Mouse (Mus musculus) CH12.LX (cell line): ENCODE measurements around the gene Gtpbp2. TPM values are rescaled to one million over a fixed set of nuclear protein-coding genes. Genes with fewer than 3 reads are reported as not detected.

Experiments
- DNase-seq: peaks from one replicate; pipeline ENCODE4 v3.0.0-alpha.2; 2013; ENCODE audit errors: extremely low read depth
- H3K27ac ChIP-seq: 2 replicates; pipeline ENCODE4 v1.5.1; 2012; ENCODE audit warnings: low read depth, mild to moderate bottlenecking, control low read depth, moderate library complexity; ENCODE audit not compliant: insufficient read depth
- H3K27me3 ChIP-seq: replicated peaks from 2 replicates; pipeline ENCODE3; 2012; ENCODE audit warnings: inconsistent platforms
- H3K36me3 ChIP-seq, 2 experiments: replicated peaks in 1 of 2; 2 replicates each; pipeline versions ENCODE3 to v1.6.1; 2012; ENCODE audit warnings: inconsistent platforms in 1 of 2, low read length in 1 of 2, mild to moderate bottlenecking in 1 of 2, mixed read lengths in 1 of 2, moderate library complexity in 1 of 2; ENCODE audit not compliant: control insufficient read depth in 1 of 2, insufficient read depth in 1 of 2
- H3K4me1 ChIP-seq, 2 experiments: 2 replicates each; pipeline ENCODE4 v1.6.1; 2012; ENCODE audit warnings: inconsistent platforms in 1 of 2, moderate library complexity in 1 of 2; ENCODE audit not compliant: insufficient read depth in 2 of 2, control insufficient read depth in 1 of 2
- H3K4me2 ChIP-seq: 2 replicates; pipeline ENCODE4 v1.6.1; 2012; ENCODE audit warnings: low read depth, mild to moderate bottlenecking, control low read depth; ENCODE audit not compliant: poor library complexity, insufficient read depth, severe bottlenecking
- H3K4me3 ChIP-seq, 3 experiments: fragments of 150-350 bp in 1 of 3; sonication (generic) in 1 of 3; replicated peaks in 1 of 3; 2 replicates each; pipeline versions ENCODE3 to v1.5.1; 2011 to 2012; ENCODE audit warnings: low read depth in 2 of 3, low read length in 2 of 3, mild to moderate bottlenecking in 2 of 3, moderate library complexity in 2 of 3, control low read depth in 1 of 3, improper control_type of control experiment in 1 of 3, inconsistent platforms in 1 of 3, mixed read lengths in 1 of 3; ENCODE audit not compliant: poor library complexity in 1 of 3
- H3K79me2 ChIP-seq: replicated peaks from 2 replicates; pipeline ENCODE4 v1.6.1; 2012; ENCODE audit warnings: mild to moderate bottlenecking, moderate library complexity; ENCODE audit not compliant: control insufficient read depth, poor library complexity, insufficient read depth, severe bottlenecking; ENCODE audit errors: extremely low read depth
- H3K9ac ChIP-seq: 2 replicates; pipeline ENCODE4 v1.6.1; 2012; ENCODE audit warnings: low read depth, mild to moderate bottlenecking, control low read depth, moderate library complexity; ENCODE audit not compliant: insufficient read depth
- H3K9me3 ChIP-seq: replicated peaks from 2 replicates; pipeline ENCODE3; 2012; ENCODE audit warnings: low read length, inconsistent platforms, mixed read lengths
- BHLHE40 ChIP-seq: IDR thresholded peaks from 2 replicates; pipeline ENCODE4 v1.6.1; 2011; ENCODE audit warnings: mild to moderate bottlenecking, low read depth, low read length, improper control_type of control experiment
- CHD1 ChIP-seq: IDR thresholded peaks from 2 replicates; pipeline ENCODE4 v1.6.1; 2012; ENCODE audit warnings: low read depth, low read length, improper control_type of control experiment, inconsistent platforms
- CHD2 ChIP-seq: IDR thresholded peaks from 2 replicates; pipeline ENCODE4 v1.6.1; 2011; ENCODE audit warnings: low read length, improper control_type of control experiment
- ELF1 ChIP-seq: IDR thresholded peaks from 2 replicates; pipeline ENCODE4 v1.6.1; 2014; ENCODE audit warnings: low read depth, mild to moderate bottlenecking, inconsistent platforms, low read length, improper control_type of control experiment
- EP300 ChIP-seq: IDR thresholded peaks from 2 replicates; pipeline ENCODE4 v1.6.1; 2011; ENCODE audit warnings: low read length, improper control_type of control experiment
- ETS1 ChIP-seq: conservative IDR thresholded peaks from 2 replicates; pipeline ENCODE4 v1.6.1; 2012; ENCODE audit warnings: low read depth, mild to moderate bottlenecking, inconsistent platforms, low read length, improper control_type of control experiment, moderate library complexity
- IRF4 ChIP-seq: IDR thresholded peaks from 2 replicates; pipeline ENCODE4 v1.6.1; 2014; ENCODE audit warnings: low read depth, mild to moderate bottlenecking, inconsistent platforms, low read length, improper control_type of control experiment
- JUN ChIP-seq: IDR thresholded peaks from 2 replicates; pipeline ENCODE4 v1.6.1; 2011; ENCODE audit warnings: low read depth, mild to moderate bottlenecking, low read length, improper control_type of control experiment, moderate library complexity; ENCODE audit not compliant: insufficient read depth
- KAT2A ChIP-seq: IDR thresholded peaks from 2 replicates; pipeline ENCODE4 v1.6.1; 2012; ENCODE audit warnings: low read length, improper control_type of control experiment, inconsistent platforms; ENCODE audit not compliant: insufficient replicate concordance
- MAFK ChIP-seq: IDR thresholded peaks from 2 replicates; pipeline ENCODE4 v1.6.1; 2011; ENCODE audit warnings: low read length, improper control_type of control experiment; ENCODE audit not compliant: insufficient replicate concordance
- MAX ChIP-seq: IDR thresholded peaks from 2 replicates; pipeline ENCODE4 v1.6.1; 2011; ENCODE audit warnings: low read length, improper control_type of control experiment
- MYC ChIP-seq: IDR thresholded peaks from 2 replicates; pipeline ENCODE4 v1.6.1; 2011; ENCODE audit warnings: low read depth, mild to moderate bottlenecking, improper control_type of control experiment, low read length
- NELFE ChIP-seq: IDR thresholded peaks from 2 replicates; pipeline ENCODE4 v1.6.1; 2011; ENCODE audit warnings: low read depth, low read length, improper control_type of control experiment
- NRF1 ChIP-seq: IDR thresholded peaks from 2 replicates; pipeline ENCODE4 v1.6.1; 2014; ENCODE audit warnings: low read depth, mild to moderate bottlenecking, inconsistent platforms, low read length, improper control_type of control experiment, moderate library complexity
- POLR2AphosphoS2 ChIP-seq: IDR thresholded peaks from 2 replicates; pipeline ENCODE4 v1.6.1; 2011; ENCODE audit warnings: low read depth, low read length, improper control_type of control experiment
- RCOR1 ChIP-seq: conservative IDR thresholded peaks from 2 replicates; pipeline ENCODE4 v1.6.1; 2012; ENCODE audit warnings: low read depth, mild to moderate bottlenecking, inconsistent platforms, low read length, improper control_type of control experiment
- SIN3A ChIP-seq: IDR thresholded peaks from 2 replicates; pipeline ENCODE4 v1.6.1; 2012; ENCODE audit warnings: low read length, improper control_type of control experiment, inconsistent platforms
- SMC3 ChIP-seq: IDR thresholded peaks from 2 replicates; pipeline ENCODE4 v1.6.1; 2011; ENCODE audit warnings: low read depth, low read length, improper control_type of control experiment
- TCF12 ChIP-seq: IDR thresholded peaks from 2 replicates; pipeline ENCODE4 v1.6.1; 2014; ENCODE audit warnings: low read depth, mild to moderate bottlenecking, inconsistent platforms, low read length, improper control_type of control experiment
- USF1 ChIP-seq: IDR thresholded peaks from 2 replicates; pipeline ENCODE4 v1.6.1; 2014; ENCODE audit warnings: low read depth, mild to moderate bottlenecking, inconsistent platforms, low read length, improper control_type of control experiment
- USF2 ChIP-seq: conservative IDR thresholded peaks from 2 replicates; pipeline ENCODE4 v1.6.1; 2011; ENCODE audit warnings: low read depth, low read length, improper control_type of control experiment
- ZC3H11A ChIP-seq: IDR thresholded peaks from 2 replicates; pipeline ENCODE4 v1.6.1; 2012; ENCODE audit warnings: low read depth, mild to moderate bottlenecking, inconsistent platforms, low read length, improper control_type of control experiment
- ZNF384 ChIP-seq: IDR thresholded peaks from 2 replicates; pipeline ENCODE4 v1.6.1; 2012; ENCODE audit warnings: low read depth, low read length, improper control_type of control experiment, inconsistent platforms
- dilution Hi-C: fragments of 300-500 bp; cut with MboI; formaldehyde crosslinking; loops from 2 replicates; pipeline ENCODE4 v1.14.3; 2020; ENCODE audit warnings: low sequenced_read_pairs; ENCODE audit not compliant: extremely low pct_unique_long_range_greater_than_20kb, extremely low pct_ligation_motif_present
- in situ Hi-C: fragments of 300-500 bp; cut with MboI; formaldehyde crosslinking; loops from 3 replicates; pipeline ENCODE4 v1.14.3; 2019; ENCODE audit warnings: low sequenced_read_pairs, low pct_ligation_motif_present, low pct_unique_long_range_greater_than_20kb, mixed read lengths
- polyA plus RNA-seq: library from polyadenylated mRNA; unstranded; fragments of >175 nt; gene quantifications from 2 replicates; pipeline ENCODE4 v1.2.1, GENCODE M21; 2012; ENCODE audit warnings: low read depth; ENCODE audit not compliant: insufficient read length
- total RNA-seq, 2 experiments: library from RNA; depleted of rRNA; stranded (reverse); fragments of 300-350 nt in 1 of 2; fragments of >200 nt in 1 of 2; gene quantifications; 2 replicates each; pipeline ENCODE4 v1.2.3; 2012 to 2014

The Gtpbp2 gene
- total and polyA plus RNA-seq, 3 experiments = 14.9 to 104 (median 20.8) TPM

- Histone ChIP-seq H3K27ac (no peak overlapping the region), H3K36me3 (peaks cover 60 to 89% of the 10 kb centered on the region in 2 experiments), H3K4me3 (no peak overlapping the region), H3K4me1 (no peaks in the 10 kb centered on the region), H3K9me3 (no peaks in the 10 kb centered on the region), H3K4me2 (no peak overlapping the region), H3K9ac (no peak overlapping the region), H3K27me3 (no peaks in the 10 kb centered on the region), H3K79me2 (peaks cover 4% of the 10 kb centered on the region)
- dilution Hi-C loops = no loop called here
- TF ChIP-seq ZC3H11A (no peak), KAT2A (no peak), JUN (no peak), IRF4 (no peak), MAFK (no peak), ZNF384 (no peak), SIN3A (no peak), ELF1 (no peak), EP300 (no peak), CHD2 (no peak)
- in situ Hi-C loops = loop anchor here (10.0 kb wide), 1 partner anchor 384 kb away; the partner anchor contains the start of gene 1600014C23Rik
- DNase-seq = no peak
Measured at GRCm38 (mm10) chr17:46118423-46118850, 42.4 kb upstream of the Gtpbp2 start.

DNA sequence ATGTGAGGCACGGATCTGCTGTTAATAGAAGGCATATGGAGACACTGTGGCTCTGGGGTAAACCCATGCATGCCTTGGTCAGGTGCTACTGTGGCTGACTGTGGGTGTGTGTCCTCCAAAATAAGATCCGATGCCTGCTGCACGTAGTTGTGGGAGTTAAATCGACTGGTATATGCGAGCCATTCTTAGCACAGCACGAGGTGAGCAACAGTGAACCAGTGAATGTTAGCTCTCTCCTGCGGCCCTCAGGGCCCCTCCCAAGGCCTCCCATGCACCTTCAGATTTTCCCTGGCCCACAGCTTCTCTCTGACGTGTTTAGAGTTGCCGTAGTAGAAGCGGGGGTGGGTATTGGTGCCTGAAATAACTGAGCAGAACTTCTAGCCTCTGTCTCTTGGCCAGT, 41.2 kb upstream of the Gtpbp2 start:
- Histone ChIP-seq H3K36me3 (peaks cover 69 to 89% of the 10 kb centered on the region in 2 experiments), H3K4me3 (no peak overlapping the region), H3K79me2 (no peaks in the 10 kb centered on the region; the same call in 1 of the 2 replicates), H3K4me2 (no peak overlapping the region), H3K9ac (no peak overlapping the region), H3K27ac (no peak overlapping the region), H3K27me3 (no peaks in the 10 kb centered on the region), H3K4me1 (no peaks in the 10 kb centered on the region), H3K9me3 (no peaks in the 10 kb centered on the region)
- dilution Hi-C loops (no loop called here), in situ Hi-C loops (loop anchor here (10.0 kb wide), 1 partner anchor 385 kb away; the partner anchor contains the start of gene 1600014C23Rik)
- TF ChIP-seq POLR2AphosphoS2 (no peak), SMC3 (no peak), TCF12 (no peak), BHLHE40 (no peak), ETS1 (no peak), NRF1 (no peak), KAT2A (no peak), USF1 (no peak), CHD1 (no peak), MAX (no peak), RCOR1 (no peak), MYC (no peak), NELFE (no peak), CHD2 (no peak), USF2 (no peak)
- no peak for DNase-seq
